Mouse (Mus musculus): ENCODE results near the gene Slc16a4.

The Slc16a4 gene

DNA sequence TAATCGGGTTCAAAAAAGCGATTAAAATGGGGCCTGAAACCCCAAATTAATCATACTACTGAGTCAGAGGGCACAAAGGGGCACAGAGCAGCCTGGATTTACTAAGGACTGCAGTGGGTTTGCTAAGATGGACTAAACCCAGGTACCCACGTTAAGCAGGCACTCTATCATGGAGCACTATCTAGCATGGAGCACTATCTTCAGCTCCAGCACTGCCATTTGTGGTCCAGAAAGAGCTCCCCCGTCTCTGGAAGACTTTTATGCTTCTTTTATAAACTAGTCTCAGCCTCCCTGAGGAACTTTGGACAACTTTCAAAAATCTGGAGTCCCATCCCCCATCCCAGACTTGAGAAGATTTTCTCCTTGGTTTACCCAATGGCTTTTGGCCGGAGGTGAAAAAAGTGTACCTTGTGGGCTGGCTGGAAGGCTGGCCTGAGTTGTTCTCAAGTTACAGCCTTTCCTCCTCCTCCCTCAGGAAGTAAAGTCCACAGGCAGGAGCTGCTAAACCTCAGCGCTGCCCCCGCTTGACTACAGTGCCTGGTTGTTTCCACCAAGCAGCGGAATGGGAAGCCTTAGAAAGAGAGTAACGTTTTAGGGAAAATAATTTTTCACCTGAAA is at the start of gene Slc16a4:
Gene Slc16a4, plus strand, starts transcription at position 467 of the 618 bp plus-strand sequence.
- DNase-seq (ENCODE audit: low spot score in 2 of 2): no peak

DNA sequence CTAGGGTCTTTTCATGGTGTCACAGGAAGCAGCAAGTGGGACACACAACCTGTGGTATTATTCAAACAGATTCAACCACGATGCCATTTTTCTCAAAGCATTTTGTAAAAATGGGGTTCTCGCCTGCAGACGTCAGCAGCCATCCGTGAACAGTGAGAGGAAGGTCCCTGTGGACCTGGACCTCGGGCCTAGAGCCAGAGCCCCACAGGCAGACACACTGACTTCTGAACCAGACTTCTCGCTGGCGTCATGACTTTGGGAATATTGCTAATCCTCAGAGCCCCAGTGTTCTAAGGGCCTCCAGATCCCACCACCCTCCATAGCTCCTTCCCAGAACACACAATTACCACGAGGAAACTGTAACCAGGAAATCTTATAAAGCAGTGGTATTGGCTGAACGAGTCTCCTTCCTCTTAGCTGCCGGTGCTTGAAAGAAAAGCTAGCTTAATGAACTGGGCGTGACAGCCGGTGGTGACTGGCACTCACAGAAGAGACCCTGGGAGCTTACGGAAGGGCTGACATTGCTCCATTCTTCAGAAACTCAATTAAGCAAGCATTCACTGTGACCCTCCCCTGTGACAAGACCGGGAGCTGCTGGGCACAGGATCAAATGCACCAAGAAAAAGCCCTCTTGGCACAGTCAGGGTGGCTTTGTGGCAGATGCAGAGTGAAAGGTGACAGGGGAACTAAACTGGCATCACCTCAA is 49.5 kb upstream of the Slc16a4 start:
- no peak for DNase-seq (ENCODE audit: low spot score in 2 of 2)

DNA sequence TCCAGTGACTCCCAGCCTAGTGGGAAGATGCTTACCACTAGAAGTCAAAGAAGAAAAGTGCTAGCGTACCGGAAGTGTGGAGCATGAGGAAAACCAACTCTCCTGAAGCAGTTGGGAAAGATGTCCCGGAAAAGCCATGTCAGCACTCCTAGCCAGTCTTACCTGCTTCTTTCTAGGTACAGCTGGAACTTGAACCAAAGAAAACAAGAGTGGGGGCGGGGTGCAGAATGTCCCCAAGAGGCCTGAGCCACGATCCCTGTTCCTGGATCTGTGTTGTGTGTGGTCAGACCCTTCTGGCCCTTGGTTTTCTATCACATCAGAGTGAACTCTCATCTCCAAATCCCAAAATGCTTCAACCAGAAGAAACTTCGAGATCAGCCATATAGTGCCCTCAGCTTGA is 44.2 kb upstream of the Slc16a4 start:
- DNase-seq (ENCODE audit: low spot score in 2 of 2): no peak

DNA sequence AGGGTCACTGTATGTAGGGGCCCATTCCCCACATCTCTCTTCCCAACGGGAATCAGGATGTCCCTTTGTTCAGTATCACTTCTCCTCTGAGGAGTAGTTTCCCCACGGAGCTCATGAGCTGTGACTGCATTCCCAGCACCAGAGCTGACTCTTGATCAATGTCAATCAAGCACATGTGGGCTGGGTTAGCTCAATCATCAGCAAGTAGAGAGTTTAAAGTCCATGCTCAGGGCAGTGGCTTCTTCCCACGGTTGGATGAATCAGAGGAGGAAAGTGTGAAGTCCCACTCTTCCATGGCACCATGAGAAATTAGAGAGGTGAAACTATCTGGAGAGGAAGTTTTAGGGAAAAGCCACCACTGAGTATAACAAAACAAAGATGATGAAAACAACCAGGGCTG is 42.0 kb upstream of the Slc16a4 start:
- no peak for DNase-seq (ENCODE audit: low spot score in 2 of 2)

DNA sequence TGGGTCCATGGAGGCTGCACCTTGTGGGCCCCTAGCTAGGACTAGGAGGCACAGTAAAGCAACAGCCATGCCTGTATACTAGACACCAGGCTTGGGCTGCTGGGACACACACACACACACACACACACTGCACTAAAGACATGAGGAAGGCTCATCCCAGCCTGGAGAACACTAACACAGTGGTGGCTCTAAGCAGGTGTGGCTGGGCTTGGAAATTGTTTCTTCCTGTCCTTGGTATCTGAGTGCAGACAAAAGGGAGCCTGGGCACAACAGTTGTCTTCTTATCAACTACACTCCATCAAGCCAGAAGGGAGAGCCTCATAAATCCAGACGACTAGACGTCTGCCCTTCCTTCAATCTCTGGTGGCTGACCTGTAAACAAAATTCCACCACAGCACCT is 40.7 kb upstream of the Slc16a4 start:
- DNase-seq (ENCODE audit: low spot score in 2 of 2): no peak

DNA sequence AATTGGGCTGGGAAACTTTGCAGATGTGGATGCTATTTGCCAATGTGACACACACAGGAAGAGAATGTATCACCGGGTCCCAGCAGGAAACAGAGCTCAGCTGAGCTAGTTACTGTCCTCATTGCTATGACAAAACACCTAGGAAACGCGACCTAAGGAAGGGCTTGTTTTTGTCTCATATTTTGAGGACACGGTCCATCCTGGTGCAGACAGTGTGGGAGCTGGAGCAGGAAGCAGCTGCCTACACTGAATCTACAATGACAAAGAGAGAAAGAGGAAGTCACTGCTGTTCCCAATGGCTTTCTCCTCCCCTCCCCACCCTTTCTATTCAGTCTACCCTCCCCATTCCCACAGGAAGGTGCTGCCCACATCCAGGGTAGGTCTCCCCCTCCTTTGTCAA is 39.0 kb upstream of the Slc16a4 start:
- DNase-seq (ENCODE audit: low spot score in 2 of 2): no peak

DNA sequence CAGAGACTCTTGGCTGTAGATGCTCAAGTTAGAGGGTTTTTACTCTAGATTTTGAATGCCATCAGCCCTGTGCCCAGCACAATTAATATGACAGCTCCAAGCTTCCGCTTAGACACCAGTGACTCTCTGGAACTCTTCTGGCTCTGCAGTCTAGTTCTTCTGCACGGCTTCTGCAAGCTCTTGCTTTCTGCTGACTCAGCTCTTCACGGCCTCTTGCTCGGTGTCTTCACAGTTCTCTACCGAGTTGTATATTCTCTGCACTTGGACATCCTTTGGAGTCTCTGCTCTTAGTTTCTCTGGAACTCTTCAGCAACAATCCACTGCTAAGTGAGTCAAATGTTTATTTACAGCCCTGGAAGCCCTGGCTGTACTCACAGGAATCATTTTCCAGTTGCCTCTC is 37.1 kb upstream of the Slc16a4 start:
- no peak for DNase-seq (ENCODE audit: low spot score in 2 of 2)

DNA sequence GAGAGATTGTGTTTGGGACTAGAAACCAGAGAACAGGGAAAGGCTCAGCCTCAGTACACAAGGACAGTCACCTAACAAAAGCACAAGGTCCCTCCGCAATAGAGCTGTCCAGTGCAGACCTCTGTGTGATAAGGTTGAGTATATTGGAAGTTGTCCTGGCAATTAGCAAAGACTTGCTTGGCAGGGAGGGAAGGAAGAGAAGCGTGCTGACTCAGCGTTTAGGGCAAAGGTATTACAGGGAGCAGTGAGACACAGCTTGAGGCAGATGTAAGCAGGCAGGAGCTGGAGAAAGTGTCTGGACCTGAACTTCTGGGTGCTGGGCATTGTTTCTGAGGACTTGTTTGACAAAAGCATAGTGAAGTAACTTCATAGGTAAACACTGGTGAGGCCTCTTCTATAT is 35.0 kb upstream of the Slc16a4 start:
- no peak for DNase-seq (ENCODE audit: low spot score in 2 of 2)

DNA sequence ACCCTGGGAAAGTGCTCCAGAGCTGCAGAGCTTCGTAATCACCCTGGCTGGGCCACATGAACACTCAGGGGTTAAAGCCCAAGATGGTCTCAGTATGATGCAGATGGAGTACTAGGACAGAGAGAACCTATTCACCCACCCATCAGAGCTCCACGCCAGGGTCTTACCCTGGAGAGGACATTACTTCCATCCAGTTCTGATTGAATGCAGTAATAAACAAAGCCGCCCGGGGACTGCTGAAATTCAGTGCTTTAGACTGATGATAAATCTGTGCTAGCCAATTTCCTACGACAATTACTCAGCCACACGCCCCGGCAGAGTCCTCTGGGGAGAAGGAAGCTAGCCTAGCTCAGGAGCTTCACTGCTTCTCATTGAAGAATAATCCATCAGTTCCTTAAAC is 34.3 kb upstream of the Slc16a4 start:
- DNase-seq (ENCODE audit: low spot score in 2 of 2): no peak

DNA sequence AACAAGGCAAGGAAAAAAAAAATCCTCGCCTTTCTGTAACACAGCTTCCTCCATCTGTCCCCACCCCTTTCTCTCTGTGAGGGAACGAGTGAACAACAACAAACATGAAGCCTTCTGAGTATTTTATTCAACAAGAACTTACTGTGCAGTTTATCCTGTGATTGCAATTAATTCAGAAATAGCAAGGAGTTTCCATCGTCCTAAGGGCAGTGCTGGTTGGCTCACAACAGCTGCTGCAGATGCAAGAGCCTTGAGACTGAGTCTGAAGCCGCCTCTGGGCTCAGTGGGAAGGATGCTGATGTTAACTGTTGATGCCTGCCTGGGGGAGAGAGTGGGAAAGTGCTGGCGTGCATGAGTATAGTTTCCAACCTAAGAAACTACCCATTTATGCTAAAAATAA is 33.1 kb upstream of the Slc16a4 start:
- DNase-seq (ENCODE audit: low spot score in 2 of 2): no peak

DNA sequence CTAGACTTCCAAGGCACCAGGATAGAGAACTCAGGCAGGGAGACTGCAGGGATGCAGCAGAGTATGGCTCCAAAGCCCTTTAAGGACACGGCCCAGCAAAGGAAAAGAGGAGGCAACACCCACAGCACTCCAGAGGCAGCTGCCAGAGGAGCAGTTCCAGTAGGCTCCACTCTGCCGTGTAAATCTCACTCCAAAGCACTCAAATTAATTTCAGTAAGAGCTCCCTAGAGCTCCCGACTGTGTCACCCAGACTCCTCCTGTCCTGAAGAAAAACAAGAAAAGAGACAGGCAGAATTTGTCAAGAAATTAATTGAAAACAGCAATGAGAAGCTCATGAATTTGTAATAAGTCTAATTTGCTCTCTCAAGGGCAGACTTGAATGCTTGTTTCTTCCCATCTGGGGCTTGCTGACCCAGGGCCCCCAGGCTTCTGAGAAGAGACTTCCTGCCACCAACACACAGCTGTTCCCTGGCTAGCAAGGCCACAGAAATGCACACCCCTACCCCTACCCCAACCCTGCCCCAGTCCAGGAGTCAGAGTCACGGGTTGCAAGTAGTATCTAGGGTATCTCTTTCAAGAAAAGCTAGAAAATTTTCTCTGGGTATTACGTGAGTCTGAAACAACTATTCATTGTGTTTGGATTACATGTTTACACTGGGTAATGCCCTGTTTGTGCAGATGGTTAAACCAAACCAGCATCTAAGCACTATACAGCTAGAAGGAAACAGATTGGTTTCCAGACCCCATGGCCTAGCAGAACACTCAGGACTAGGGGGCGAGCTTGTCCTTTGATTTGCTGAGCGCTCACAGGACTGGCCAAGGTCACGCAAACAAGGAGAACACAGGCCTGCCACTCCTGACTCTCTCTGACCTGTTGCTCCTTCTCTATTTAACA is 29.8 kb upstream of the Slc16a4 start:
- peak; percentile 9 to 20 for DNase-seq (ENCODE audit: low spot score in 2 of 2)

DNA sequence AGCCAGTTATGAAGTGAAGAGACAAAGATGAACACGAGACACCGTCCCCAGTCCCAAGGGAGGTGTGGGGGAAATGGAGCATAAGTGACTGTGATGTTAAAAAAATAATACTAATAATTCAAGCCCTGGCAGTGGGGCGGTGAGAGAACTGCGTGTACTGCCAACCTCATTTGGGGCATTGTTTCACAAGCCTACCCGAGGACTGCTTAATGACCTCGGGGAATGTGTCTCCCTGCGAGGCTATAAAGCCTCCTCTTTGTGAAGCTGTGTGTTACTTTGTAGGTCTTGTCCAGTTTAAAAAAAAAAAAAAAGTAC is 29.2 kb upstream of the Slc16a4 start:
- peak in 1 of 2 experiments; percentile 29 for DNase-seq (ENCODE audit: low spot score in 2 of 2)

DNA sequence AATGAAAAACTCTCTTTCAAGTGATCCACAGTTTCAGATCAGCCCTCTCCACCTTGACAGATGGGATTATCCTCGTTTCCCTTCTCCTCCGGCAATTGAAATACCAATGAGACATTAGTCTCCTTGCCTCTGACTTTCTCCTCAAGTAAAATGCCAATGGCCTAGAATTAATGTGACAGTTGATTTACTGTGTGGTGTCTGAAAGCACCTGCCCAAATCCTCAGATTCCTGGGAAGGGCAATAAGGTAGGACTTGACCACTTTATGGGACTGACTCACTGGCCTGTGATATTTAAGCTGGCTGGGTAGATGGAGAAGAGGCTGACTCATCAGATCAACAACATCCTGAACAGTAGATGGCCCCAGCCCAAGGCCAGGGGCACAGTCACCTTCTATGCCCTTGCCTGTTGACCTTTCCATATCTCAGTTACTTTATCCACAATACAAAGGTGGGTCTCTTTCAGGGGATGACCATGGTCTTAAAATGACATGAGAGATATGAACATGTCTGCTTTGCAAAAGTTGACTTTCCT is 24.1 kb upstream of the Slc16a4 start:
- no peak for DNase-seq (ENCODE audit: low spot score in 2 of 2)

DNA sequence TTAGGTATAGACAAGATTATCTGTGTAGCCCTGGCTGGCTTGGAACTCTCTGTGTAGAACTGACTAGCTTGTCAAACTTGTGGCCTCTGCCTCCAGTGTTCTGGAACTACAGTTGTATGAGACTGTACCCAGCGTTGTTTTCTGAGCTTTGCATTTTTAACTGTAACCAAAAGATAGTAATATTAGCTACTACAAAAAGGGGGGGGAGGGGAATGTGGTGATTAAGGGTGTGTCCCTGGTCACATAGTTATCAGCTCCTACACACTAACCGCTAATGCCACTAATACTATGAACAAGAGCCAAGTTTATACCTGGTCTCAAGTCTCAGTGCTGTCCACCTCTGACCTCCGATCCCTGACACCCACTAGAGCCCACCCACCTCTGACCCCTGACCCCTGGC is 18.6 kb upstream of the Slc16a4 start:
- DNase-seq (ENCODE audit: low spot score in 2 of 2): no peak

DNA sequence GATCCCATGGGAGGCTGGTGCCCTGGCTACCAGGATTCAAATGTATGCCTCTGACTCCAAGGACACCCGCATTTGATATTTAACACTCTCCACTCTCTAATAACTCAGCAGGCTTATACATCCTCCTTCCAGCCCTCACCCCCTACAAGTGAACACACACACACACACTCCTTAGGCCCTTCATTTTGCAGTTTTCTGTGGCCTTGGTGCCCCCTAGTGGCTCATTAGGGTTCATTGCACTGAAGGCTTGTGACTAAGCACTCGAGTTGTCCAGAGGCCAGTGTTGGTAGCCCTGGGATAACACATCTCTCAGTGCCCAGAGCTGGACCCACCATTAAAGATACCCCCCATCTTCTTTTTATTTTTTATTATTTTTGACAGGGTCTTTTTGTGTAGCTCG is 17.2 kb upstream of the Slc16a4 start:
- peak; percentile 18 to 68 for DNase-seq (ENCODE audit: low spot score in 2 of 2)

DNA sequence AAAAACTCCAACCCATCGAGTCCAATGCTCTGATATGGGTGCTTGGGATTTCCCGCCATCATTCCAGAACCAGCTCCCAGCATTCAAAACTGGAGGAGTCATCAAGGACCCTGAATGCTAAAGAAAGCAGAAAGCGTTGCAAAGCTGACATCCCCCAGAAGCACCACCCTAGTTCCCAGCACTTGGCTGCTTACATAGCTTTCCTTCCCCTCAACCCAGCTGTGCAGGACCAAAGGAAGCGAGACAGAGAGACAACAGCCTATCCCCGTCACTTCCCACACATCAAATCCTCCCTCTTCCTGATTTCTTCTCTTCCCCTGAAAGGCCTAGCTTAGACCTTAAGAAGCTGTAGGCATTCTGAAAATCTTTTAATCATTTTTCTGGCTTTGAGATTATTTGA is 15.7 kb upstream of the Slc16a4 start:
- no peak for DNase-seq (ENCODE audit: low spot score in 2 of 2)

DNA sequence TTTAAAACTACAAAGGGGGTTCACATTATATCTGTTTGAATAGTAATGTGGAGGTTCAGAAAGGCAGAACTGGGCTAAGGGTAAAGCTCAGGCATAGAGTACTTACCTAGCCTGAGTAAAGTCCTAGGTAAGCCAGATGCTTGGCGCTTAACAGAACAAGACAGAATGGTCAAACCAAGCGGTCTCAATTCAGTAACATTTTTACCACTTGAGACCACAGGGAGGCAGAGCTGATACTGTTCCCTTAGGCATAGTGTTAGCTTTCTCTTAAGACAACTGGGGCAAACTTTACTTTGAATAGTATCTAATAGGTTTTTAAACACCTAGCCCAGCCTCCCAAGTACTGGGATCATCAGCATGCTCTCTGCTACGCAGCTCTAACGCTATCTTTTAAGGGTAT is 15.0 kb upstream of the Slc16a4 start:
- DNase-seq (ENCODE audit: low spot score in 2 of 2): no peak

DNA sequence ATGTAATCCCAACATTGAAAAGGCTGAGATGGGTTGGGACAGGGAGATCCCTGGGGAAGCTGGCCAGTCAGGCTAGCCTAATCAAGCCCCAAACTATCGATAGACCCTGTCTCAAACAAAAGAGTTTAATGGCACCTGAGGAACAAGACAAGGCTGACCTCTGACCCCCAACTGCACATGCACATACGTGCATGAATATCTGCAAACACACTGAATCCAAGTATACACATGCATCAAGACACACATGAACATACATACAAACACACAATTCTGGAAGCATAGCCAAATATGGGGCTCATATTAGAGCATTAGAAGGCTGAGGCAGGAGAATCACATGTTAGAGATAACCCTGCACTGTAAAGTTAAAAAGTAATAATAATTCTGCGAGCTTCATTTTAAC is 14.4 kb upstream of the Slc16a4 start:
- no peak for DNase-seq (ENCODE audit: low spot score in 2 of 2)

DNA sequence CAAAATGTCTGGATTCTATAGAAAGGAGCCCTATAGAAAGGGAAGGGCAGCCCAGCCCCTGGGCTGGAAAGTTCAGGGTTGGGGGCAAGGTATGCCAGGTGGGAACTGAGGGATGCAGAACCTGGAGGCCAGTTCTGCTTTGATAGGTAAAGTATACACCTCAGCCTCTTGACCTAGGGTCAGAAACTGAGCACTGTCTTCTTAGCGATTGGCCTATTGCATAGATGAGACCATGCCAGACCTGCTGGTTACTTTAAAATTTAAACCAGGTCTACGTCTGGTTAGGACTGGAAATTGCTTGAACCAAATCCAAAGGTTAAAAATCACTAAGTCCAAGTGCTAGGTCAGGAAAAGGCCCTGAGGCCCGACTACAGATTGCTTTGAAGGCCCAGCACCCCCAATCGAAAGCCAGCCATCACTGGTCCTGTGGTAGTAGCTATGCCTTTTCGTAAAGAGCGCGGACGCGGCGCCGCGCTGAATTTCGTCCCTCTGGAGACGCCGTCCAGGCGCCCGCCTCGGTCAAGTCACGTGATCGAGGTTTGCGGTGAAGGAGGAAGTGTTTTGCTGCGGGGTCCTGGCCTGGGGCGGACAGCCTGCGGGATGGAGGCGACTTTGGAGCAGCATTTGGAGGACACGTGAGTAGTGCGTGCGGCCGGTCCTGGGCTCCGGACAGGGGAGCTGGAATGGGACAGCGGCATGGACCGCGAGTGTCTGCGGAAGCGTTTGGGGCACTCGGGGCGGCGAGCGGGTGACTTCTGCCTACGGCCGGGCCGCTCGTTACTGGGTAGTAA is 12.4 kb upstream of the Slc16a4 start, which contains the start of gene Lamtor5:
Gene Lamtor5, plus strand, starts transcription at position 380 of the 791 bp plus-strand sequence.
- DNase-seq (ENCODE audit: low spot score in 2 of 2): peak; percentile 88 to 91

DNA sequence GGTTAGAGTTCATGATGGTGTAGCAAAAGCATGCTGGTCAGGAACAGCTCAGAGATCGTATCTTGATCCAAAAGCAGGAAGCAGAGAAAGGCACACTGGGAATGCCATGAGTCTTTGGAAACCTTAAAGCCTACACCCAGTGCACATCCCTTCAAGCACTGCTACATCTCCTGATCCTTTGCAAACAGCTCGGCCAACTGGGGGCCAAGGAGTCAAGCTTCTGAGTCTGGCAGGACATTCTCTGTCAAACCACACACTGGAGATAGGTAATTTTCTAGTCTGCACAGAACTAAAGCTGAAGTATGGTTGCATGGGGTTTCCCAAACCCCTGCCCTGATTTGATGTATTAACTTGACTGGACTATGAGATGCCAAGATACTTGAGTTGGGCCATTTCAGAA is 4.9 kb upstream of the Slc16a4 start:
- no peak for DNase-seq (ENCODE audit: low spot score in 2 of 2)

DNA sequence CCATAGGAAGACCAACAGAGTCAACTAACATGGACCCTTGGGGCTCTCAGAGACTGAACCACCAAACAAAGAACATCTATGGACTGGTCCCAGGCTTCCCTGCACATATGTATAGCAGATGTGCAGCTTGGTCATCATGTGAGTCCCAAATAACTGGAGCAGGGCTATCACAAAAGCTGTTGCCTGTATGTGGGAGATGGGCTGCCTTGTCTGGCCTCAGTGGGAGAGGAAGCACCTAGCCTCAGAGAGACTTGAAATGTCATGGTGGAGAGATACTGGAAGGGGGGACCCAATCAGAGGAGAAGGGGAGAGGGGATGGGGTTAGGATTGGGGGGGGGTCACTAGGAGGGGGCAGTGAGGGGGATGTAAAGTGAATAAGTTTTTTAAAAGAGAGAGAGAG is 3.7 kb upstream of the Slc16a4 start:
- DNase-seq (ENCODE audit: low spot score in 2 of 2): no peak
